Mouse (Mus musculus) forebrain, embryonic 16.5 days (tissue): ENCODE results near the gene Zfp874b. TPM values are rescaled to one million over a fixed set of nuclear protein-coding genes. Genes with fewer than 3 reads are reported as not detected.

Experiments
- ATAC-seq: fragments of 200-750 bp; cut with Nextera tagmentation; 2 replicates; pipeline ENCODE4 v1.8.0; 2017; ENCODE audit warnings: mild to moderate bottlenecking, moderate library complexity
- H3K27ac ChIP-seq: fragments of 300-500 bp; sonication (generic); 2 replicates; pipeline ENCODE4 v1.5.1; 2014; ENCODE audit warnings: low read length, control low read depth
- H3K27me3 ChIP-seq: fragments of 300-500 bp; sonication (generic); replicated peaks from 2 replicates; pipeline ENCODE4 v1.6.1; 2014; ENCODE audit warnings: low read length; ENCODE audit not compliant: control insufficient read depth, insufficient read depth
- H3K36me3 ChIP-seq: fragments of 300-500 bp; sonication (generic); 2 replicates; pipeline ENCODE4 v1.6.1; 2014; ENCODE audit not compliant: control insufficient read depth, insufficient read depth
- H3K4me1 ChIP-seq: fragments of 300-500 bp; sonication (generic); replicated peaks from 2 replicates; pipeline ENCODE4 v1.6.1; 2014; ENCODE audit warnings: low read length; ENCODE audit not compliant: control insufficient read depth, insufficient read depth
- H3K4me2 ChIP-seq: fragments of 300-500 bp; sonication (generic); 2 replicates; pipeline ENCODE4 v1.6.1; 2014; ENCODE audit warnings: mild to moderate bottlenecking, low read length, control low read depth
- H3K4me3 ChIP-seq: fragments of 300-500 bp; sonication (generic); replicated peaks from 2 replicates; pipeline ENCODE4 v1.5.1; 2014; ENCODE audit warnings: mild to moderate bottlenecking, low read length, control low read depth
- H3K9ac ChIP-seq: fragments of 300-500 bp; sonication (generic); replicated peaks from 2 replicates; pipeline ENCODE4 v1.6.1; 2014; ENCODE audit warnings: low read depth, low read length, control low read depth
- H3K9me3 ChIP-seq: fragments of 300-500 bp; sonication (generic); 2 replicates; pipeline ENCODE4 v1.6.1; 2016; ENCODE audit warnings: low read length; ENCODE audit not compliant: control insufficient read depth
- WGBS: fragments of 180-500 bp; shearing (Covaris S2); extraction: QIAGEN DNeasy Blood & Tissue Kit; methylation state at CpG from one replicate; pipeline ENCODE4 v1.1.7; 2014; 5-methylcytosine and 5-hydroxymethylcytosine counted together
- polyA plus RNA-seq: library from polyadenylated mRNA; unstranded; fragments of >200 nt; fragmentation: Nextera tagmentation; extraction: Ambion mirVana; gene quantifications from 2 replicates; pipeline ENCODE4 v1.2.1, GENCODE M21; 2015

The Zfp874b gene
- polyA plus RNA-seq: 4.9 and 5.1 TPM in 2 replicates

- peak; percentile 97 for ATAC-seq
Measured at GRCm38 (mm10) chr13:67483625-67484423, at the start of gene Zfp874b. TSS of gene Zfp874b (minus strand) at chr13:67484258.

GRCm38 (mm10) chr13:67527049-67527730 is 43.1 kb upstream of the Zfp874b start:
- Histone ChIP-seq H3K4me2 (no peak overlapping the region), H3K9me3 (no peaks in the 10 kb centered on the region)
- 80% methylated on average over 3 of the region's 3 CpGs for WGBS

More at GRCm38 (mm10) chr13:67483625-67484423, at the start of gene Zfp874b:
- 5% methylated on average over 20 of the region's 20 CpGs for WGBS
- Histone ChIP-seq H3K9ac (peak within 1 kb of the TSS; percentile 66), H3K36me3 (peaks cover 8% of the 10 kb centered on the region), H3K27me3 (no peaks in the 10 kb centered on the region), H3K4me1 (peaks cover 11% of the 10 kb centered on the region), H3K9me3 (no peaks in the 10 kb centered on the region), H3K4me3 (peak within 1 kb of the TSS; percentile 71), H3K27ac (peak within 1 kb of the TSS; percentile 31; the same call in 1 of the 2 replicates), H3K4me2 (peak within 1 kb of the TSS; percentile 80)

GRCm38 (mm10) chr13:67525753-67526410 is 41.8 kb upstream of the Zfp874b start, which contains the start of the genes Gm26965 and Zfp87:
TSS of gene Gm26965 (minus strand) at chr13:67526151.
TSS of gene Zfp87 (minus strand) at chr13:67526177.
- 0 out of 2 replicates have a peak, but pooled peaks cover 3% of the 10 kb centered on the region for H3K36me3 ChIP-seq
- no peaks in the 10 kb centered on the region for H3K9me3 ChIP-seq
- peak within 1 kb of the TSS; percentile 99 for H3K4me3 ChIP-seq
- H3K9ac ChIP-seq: peak within 1 kb of the TSS; percentile 88
- H3K4me2 ChIP-seq: peak within 1 kb of the TSS; percentile 96
- peaks cover 20% of the 10 kb centered on the region for H3K4me1 ChIP-seq
- ATAC-seq: peak; percentile 99
- H3K27ac ChIP-seq: peak within 1 kb of the TSS; percentile 78
- WGBS: under 1% methylated on average over 27 of the region's 27 CpGs
- H3K27me3 ChIP-seq: no peaks in the 10 kb centered on the region

More at GRCm38 (mm10) chr13:67527049-67527730, 43.1 kb upstream of the Zfp874b start:
- ATAC-seq: no peak
- Histone ChIP-seq H3K27me3 (no peaks in the 10 kb centered on the region), H3K4me3 (no peak overlapping the region), H3K36me3 (no peaks in the 10 kb centered on the region), H3K27ac (no peak overlapping the region), H3K9ac (no peak overlapping the region), H3K4me1 (peaks cover 20% of the 10 kb centered on the region)

DNA sequence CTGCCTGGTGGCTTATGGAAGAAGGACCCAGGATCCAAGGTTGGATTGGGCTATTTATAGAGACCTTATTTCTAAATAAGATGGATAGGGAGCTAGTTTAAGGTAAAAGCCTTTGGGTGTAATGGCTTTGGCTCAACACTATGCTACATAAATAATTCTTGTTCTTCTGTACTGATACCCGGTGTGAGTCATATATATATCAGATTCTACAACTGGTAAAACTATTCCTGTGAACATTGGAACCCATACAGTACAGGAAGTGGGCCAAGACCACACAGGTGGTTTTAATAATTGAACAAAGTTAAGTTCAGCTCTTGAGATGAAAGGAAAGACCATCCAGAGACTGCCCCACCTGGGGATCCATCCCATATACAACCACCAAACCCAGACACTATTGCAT is 16.9 kb upstream of the Zfp874b start:
- Histone ChIP-seq H3K9me3 (no peaks in the 10 kb centered on the region), H3K4me1 (peaks cover 8% of the 10 kb centered on the region), H3K9ac (no peak overlapping the region), H3K36me3 (no peaks in the 10 kb centered on the region; the same call in 1 of the 2 replicates), H3K4me3 (no peak overlapping the region), H3K27me3 (no peaks in the 10 kb centered on the region), H3K4me2 (no peak overlapping the region; the same call in 1 of the 2 replicates), H3K27ac (no peak overlapping the region)
- ATAC-seq: peak; percentile 19
- 89% methylated on average over 1 of the region's 1 CpGs for WGBS

GRCm38 (mm10) chr13:67500084-67500719 is 16.1 kb upstream of the Zfp874b start, which contains the start of gene Zfp58:
TSS of gene Zfp58 (minus strand) at chr13:67500555.
- Histone ChIP-seq H3K9ac (peak within 1 kb of the TSS; percentile 71), H3K27me3 (no peaks in the 10 kb centered on the region), H3K4me1 (peaks cover 8% of the 10 kb centered on the region), H3K4me3 (peak within 1 kb of the TSS; percentile 88), H3K4me2 (peak within 1 kb of the TSS; percentile 80), H3K36me3 (peaks cover 2% of the 10 kb centered on the region), H3K9me3 (no peaks in the 10 kb centered on the region), H3K27ac (no peak within 1 kb of the TSS)
- ATAC-seq: peak; percentile 98
- WGBS: under 1% methylated on average over 22 of the region's 22 CpGs

- H3K36me3 ChIP-seq: peaks cover 41% of the 10 kb centered on the region
- ATAC-seq: no peak
- H3K27ac ChIP-seq: no peak overlapping the region
- no peaks in the 10 kb centered on the region for H3K27me3 ChIP-seq
- peaks cover 8% of the 10 kb centered on the region for H3K4me1 ChIP-seq
- 89% methylated on average over 1 of the region's 1 CpGs for WGBS
- no peak overlapping the region for H3K4me2 ChIP-seq
- no peak overlapping the region for H3K4me3 ChIP-seq
- H3K9ac ChIP-seq: no peak overlapping the region
- peaks cover 7% of the 10 kb centered on the region for H3K9me3 ChIP-seq
Measured at GRCm38 (mm10) chr13:67495631-67496030, 11.6 kb upstream of the Zfp874b start.

GRCm38 (mm10) chr13:67484424-67484811 is 360 bp upstream of the Zfp874b start:
- peak overlapping the region; percentile 31; the same call in 1 of the 2 replicates for H3K27ac ChIP-seq
- WGBS: 40% methylated on average over 8 of the region's 8 CpGs

GRCm38 (mm10) chr13:67481528-67481927 is 2.5 kb downstream of the Zfp874b start:
- Histone ChIP-seq H3K27me3 (no peaks in the 10 kb centered on the region), H3K4me1 (peaks cover 11% of the 10 kb centered on the region), H3K27ac (no peak overlapping the region), H3K9ac (no peak overlapping the region), H3K36me3 (no peaks in the 10 kb centered on the region), H3K4me2 (no peak overlapping the region), H3K9me3 (no peaks in the 10 kb centered on the region), H3K4me3 (no peak overlapping the region)
- WGBS: 57% methylated on average over 4 of the region's 4 CpGs
- ATAC-seq: no peak

More at GRCm38 (mm10) chr13:67484424-67484811, 360 bp upstream of the Zfp874b start:
- H3K9ac ChIP-seq: peak overlapping the region; percentile 66
- H3K4me1 ChIP-seq: peaks cover 11% of the 10 kb centered on the region
- peaks cover 13% of the 10 kb centered on the region for H3K36me3 ChIP-seq
- H3K9me3 ChIP-seq: no peaks in the 10 kb centered on the region
- H3K4me2 ChIP-seq: peak overlapping the region; percentile 80
- ATAC-seq: peak; percentile 68
- no peaks in the 10 kb centered on the region for H3K27me3 ChIP-seq
- H3K4me3 ChIP-seq: peak overlapping the region; percentile 71
